Mouse (Mus musculus): ENCODE results near the gene Atxn10. TPM values are rescaled to one million over a fixed set of nuclear protein-coding genes. Genes with fewer than 3 reads are reported as not detected.

Gene Atxn10
- polyA plus RNA-seq, 1 experiment from 2014 or later = 548 TPM

DNA sequence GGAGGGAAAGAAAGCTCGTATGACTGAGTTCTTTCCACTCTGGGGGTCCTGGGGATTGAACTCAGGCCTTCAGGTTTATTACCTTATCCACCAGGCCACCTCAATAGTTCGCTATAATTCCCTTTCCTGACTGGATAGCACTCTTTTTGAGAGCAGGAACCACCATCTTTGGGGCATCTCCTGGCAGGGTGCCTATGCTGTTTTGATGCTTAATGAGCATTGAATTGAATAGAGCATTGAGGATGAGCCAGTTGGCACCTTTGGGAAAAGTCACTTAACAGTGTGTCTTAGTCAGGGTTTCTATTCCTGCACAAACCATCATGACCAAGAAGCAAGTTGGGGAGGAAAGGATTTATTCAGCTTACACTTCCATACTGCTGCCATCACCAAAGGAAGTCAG, 8.6 kb downstream of the Atxn10 start:
- no peak for ATAC-seq
- Histone ChIP-seq H3K4me3 (ENCODE audit: low read depth, low read length) (no peak overlapping the region), H3K9me3 (replicated peaks; ENCODE audit: control insufficient read depth, low read length, poor library complexity, severe bottlenecking) (no peaks in the 10 kb centered on the region), H3K4me1 (ENCODE audit: control insufficient read depth, insufficient read depth, low read length) (no peaks in the 10 kb centered on the region), H3K9ac (ENCODE audit: low read depth, low read length) (no peak overlapping the region), H3K4me2 (ENCODE audit: low read length) (no peak overlapping the region), H3K27ac (ENCODE audit: low read length) (no peak overlapping the region), H3K27me3 (ENCODE audit: control insufficient read depth, insufficient read depth, low read depth, low read length) (no peaks in the 10 kb centered on the region), H3K36me3 (ENCODE audit: control insufficient read depth, insufficient read depth, low read length) (no peaks in the 10 kb centered on the region)
- 76% methylated on average over 2 of the region's 2 CpGs for WGBS

DNA sequence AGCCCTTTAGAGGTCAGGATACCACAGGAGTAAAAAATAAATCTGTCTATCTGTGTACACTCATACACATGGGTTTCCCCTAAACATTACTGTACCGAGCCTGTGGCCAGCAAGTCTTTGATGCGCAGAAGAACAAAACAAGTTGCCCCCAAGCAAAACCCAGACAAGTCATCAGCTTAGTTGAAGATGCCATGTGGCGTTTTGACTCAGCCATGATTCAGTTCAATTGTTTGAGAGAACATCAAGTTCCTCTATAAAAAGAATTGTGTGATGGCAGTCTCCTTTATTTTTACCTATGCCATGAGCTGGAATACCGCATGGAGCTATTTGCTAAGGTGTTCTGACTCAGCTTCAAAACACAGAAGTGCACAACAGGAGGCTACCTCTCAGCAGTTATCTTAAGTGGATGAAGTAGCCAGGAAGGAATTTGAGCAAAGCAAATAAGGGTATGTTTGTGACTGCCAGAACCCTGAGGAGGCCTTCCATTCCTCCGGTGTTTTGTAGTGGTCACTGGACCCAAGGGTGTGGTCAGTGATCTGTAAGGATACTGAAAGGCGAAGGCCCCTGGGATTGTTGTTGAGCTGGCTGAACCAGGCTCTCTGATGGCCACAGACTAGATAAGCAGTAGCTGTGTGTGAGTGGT, 11.1 kb downstream of the Atxn10 start:
- Histone ChIP-seq H3K36me3 (ENCODE audit: control insufficient read depth, insufficient read depth, low read length) (no peaks in the 10 kb centered on the region), H3K4me2 (ENCODE audit: low read length) (no peak overlapping the region), H3K27ac (ENCODE audit: low read length) (no peak overlapping the region), H3K4me1 (ENCODE audit: control insufficient read depth, insufficient read depth, low read length) (no peaks in the 10 kb centered on the region), H3K9ac (ENCODE audit: low read depth, low read length) (no peak overlapping the region), H3K9me3 (replicated peaks; ENCODE audit: control insufficient read depth, low read length, poor library complexity, severe bottlenecking) (no peaks in the 10 kb centered on the region), H3K27me3 (ENCODE audit: control insufficient read depth, insufficient read depth, low read depth, low read length) (no peaks in the 10 kb centered on the region), H3K4me3 (ENCODE audit: low read depth, low read length) (no peak overlapping the region)
- no peak for ATAC-seq
- WGBS = 86% methylated on average over 6 of the region's 6 CpGs

GRCm38 (mm10) chr15:85350144-85350543, 14.1 kb downstream of the Atxn10 start:
- Histone ChIP-seq H3K4me1 (ENCODE audit: control insufficient read depth, insufficient read depth, low read length) (no peaks in the 10 kb centered on the region), H3K9ac (ENCODE audit: low read depth, low read length) (no peak overlapping the region), H3K4me2 (ENCODE audit: low read length) (no peak overlapping the region), H3K36me3 (ENCODE audit: control insufficient read depth, insufficient read depth, low read length) (no peaks in the 10 kb centered on the region), H3K4me3 (ENCODE audit: low read depth, low read length) (no peak overlapping the region), H3K27ac (ENCODE audit: low read length) (no peak overlapping the region), H3K9me3 (replicated peaks; ENCODE audit: control insufficient read depth, low read length, poor library complexity, severe bottlenecking) (no peaks in the 10 kb centered on the region), H3K27me3 (ENCODE audit: control insufficient read depth, insufficient read depth, low read depth, low read length) (no peaks in the 10 kb centered on the region)
- no peak for ATAC-seq
- 78% methylated on average over 2 of the region's 2 CpGs for WGBS

DNA sequence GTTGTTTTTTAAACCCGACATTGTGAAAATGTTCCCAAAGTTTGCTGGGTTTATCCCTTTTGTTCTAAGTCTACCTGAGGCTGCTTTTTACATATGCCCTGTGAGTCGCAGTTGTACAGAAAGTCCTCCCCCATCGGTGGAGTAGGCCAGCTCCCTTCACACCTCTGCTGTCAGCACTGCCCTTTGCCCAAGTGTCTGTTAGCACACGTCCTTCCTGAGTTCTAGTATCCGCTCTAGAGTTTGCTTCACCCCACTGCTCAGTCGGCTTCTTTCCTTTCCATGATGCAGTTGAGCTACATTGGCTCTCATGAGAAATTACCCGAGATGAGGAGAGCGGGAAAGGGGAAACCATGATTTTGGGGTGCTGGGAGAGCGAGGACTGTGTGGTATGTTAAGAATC, 18.0 kb downstream of the Atxn10 start:
- H3K4me1 ChIP-seq (ENCODE audit: control insufficient read depth, insufficient read depth, low read length) = peaks cover 8% of the 10 kb centered on the region; the same call in 1 of the 2 replicates
- WGBS = 93% methylated on average over 9 of the region's 9 CpGs

DNA sequence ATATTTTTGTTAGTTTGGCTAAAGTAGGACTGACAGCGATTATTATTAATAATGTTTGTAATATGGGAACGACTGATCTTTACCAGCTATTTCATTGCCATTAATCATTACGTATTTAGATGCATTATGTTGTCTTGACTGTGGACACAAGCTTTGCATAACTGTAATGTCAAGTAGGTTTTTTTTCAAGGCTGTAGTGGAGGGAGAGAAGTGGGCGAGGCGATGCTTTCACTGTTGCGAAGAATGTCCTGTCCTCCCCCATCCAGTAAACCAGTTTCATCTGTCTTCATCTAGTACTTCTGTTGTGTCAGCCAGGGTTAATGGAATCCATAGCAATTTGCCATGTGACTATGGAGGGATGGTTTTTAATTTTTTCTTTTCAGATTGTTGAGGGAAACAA, 20.1 kb downstream of the Atxn10 start:
- Histone ChIP-seq H3K9me3 (replicated peaks; ENCODE audit: control insufficient read depth, low read length, poor library complexity, severe bottlenecking) (no peaks in the 10 kb centered on the region), H3K4me2 (ENCODE audit: low read length) (no peak overlapping the region), H3K9ac (ENCODE audit: low read depth, low read length) (no peak overlapping the region), H3K4me3 (ENCODE audit: low read depth, low read length) (no peak overlapping the region), H3K27me3 (ENCODE audit: control insufficient read depth, insufficient read depth, low read depth, low read length) (no peaks in the 10 kb centered on the region), H3K36me3 (ENCODE audit: control insufficient read depth, insufficient read depth, low read length) (peaks cover 5% of the 10 kb centered on the region), H3K27ac (ENCODE audit: low read length) (no peak overlapping the region), H3K4me1 (ENCODE audit: control insufficient read depth, insufficient read depth, low read length) (peaks cover 8% of the 10 kb centered on the region; the same call in 1 of the 2 replicates)
- WGBS = 79% methylated on average over 6 of the region's 6 CpGs
- ATAC-seq = no peak

More for the DNA sequence above, 18.0 kb downstream of the Atxn10 start:
- no peak overlapping the region for H3K9ac ChIP-seq (ENCODE audit: low read depth, low read length)
- ATAC-seq = no peak
- H3K9me3 ChIP-seq (replicated peaks; ENCODE audit: control insufficient read depth, low read length, poor library complexity, severe bottlenecking) = no peaks in the 10 kb centered on the region
- no peak overlapping the region for H3K4me3 ChIP-seq (ENCODE audit: low read depth, low read length)
- no peaks in the 10 kb centered on the region for H3K36me3 ChIP-seq (ENCODE audit: control insufficient read depth, insufficient read depth, low read length)
- no peaks in the 10 kb centered on the region for H3K27me3 ChIP-seq (ENCODE audit: control insufficient read depth, insufficient read depth, low read depth, low read length)
- H3K4me2 ChIP-seq (ENCODE audit: low read length) = no peak overlapping the region
- H3K27ac ChIP-seq (ENCODE audit: low read length) = no peak overlapping the region

GRCm38 (mm10) chr15:85357465-85358225, 21.6 kb downstream of the Atxn10 start:
- Histone ChIP-seq H3K9me3 (replicated peaks; ENCODE audit: control insufficient read depth, low read length, poor library complexity, severe bottlenecking) (no peaks in the 10 kb centered on the region), H3K9ac (ENCODE audit: low read depth, low read length) (no peak overlapping the region), H3K27me3 (ENCODE audit: control insufficient read depth, insufficient read depth, low read depth, low read length) (no peaks in the 10 kb centered on the region), H3K4me1 (ENCODE audit: control insufficient read depth, insufficient read depth, low read length) (peaks cover 8% of the 10 kb centered on the region; the same call in 1 of the 2 replicates), H3K27ac (ENCODE audit: low read length) (no peak overlapping the region), H3K4me2 (ENCODE audit: low read length) (no peak overlapping the region), H3K4me3 (ENCODE audit: low read depth, low read length) (no peak overlapping the region), H3K36me3 (ENCODE audit: control insufficient read depth, insufficient read depth, low read length) (peaks cover 11% of the 10 kb centered on the region)
- 97% methylated on average over 4 of the region's 4 CpGs for WGBS
- ATAC-seq = no peak

GRCm38 (mm10) chr15:85359483-85359882, 23.4 kb downstream of the Atxn10 start:
- Histone ChIP-seq H3K9ac (ENCODE audit: low read depth, low read length) (no peak overlapping the region), H3K27ac (ENCODE audit: low read length) (no peak overlapping the region), H3K4me3 (ENCODE audit: low read depth, low read length) (no peak overlapping the region), H3K4me2 (ENCODE audit: low read length) (no peak overlapping the region), H3K9me3 (replicated peaks; ENCODE audit: control insufficient read depth, low read length, poor library complexity, severe bottlenecking) (no peaks in the 10 kb centered on the region), H3K27me3 (ENCODE audit: control insufficient read depth, insufficient read depth, low read depth, low read length) (no peaks in the 10 kb centered on the region), H3K4me1 (ENCODE audit: control insufficient read depth, insufficient read depth, low read length) (peaks cover 8% of the 10 kb centered on the region; the same call in 1 of the 2 replicates), H3K36me3 (ENCODE audit: control insufficient read depth, insufficient read depth, low read length) (peaks cover 11% of the 10 kb centered on the region)
- 81% methylated on average over 2 of the region's 2 CpGs for WGBS
- no peak for ATAC-seq

- no peak overlapping the region for H3K9ac ChIP-seq (ENCODE audit: low read depth, low read length)
- WGBS = 89% methylated on average over 4 of the region's 4 CpGs
- no peak overlapping the region for H3K4me2 ChIP-seq (ENCODE audit: low read length)
- peaks cover 8% of the 10 kb centered on the region; the same call in 1 of the 2 replicates for H3K4me1 ChIP-seq (ENCODE audit: control insufficient read depth, insufficient read depth, low read length)
- no peak for ATAC-seq
- peaks cover 11% of the 10 kb centered on the region for H3K36me3 ChIP-seq (ENCODE audit: control insufficient read depth, insufficient read depth, low read length)
- no peaks in the 10 kb centered on the region for H3K27me3 ChIP-seq (ENCODE audit: control insufficient read depth, insufficient read depth, low read depth, low read length)
- H3K4me3 ChIP-seq (ENCODE audit: low read depth, low read length) = no peak overlapping the region
- H3K27ac ChIP-seq (ENCODE audit: low read length) = no peak overlapping the region
- no peaks in the 10 kb centered on the region for H3K9me3 ChIP-seq (replicated peaks; ENCODE audit: control insufficient read depth, low read length, poor library complexity, severe bottlenecking)
Observed at GRCm38 (mm10) chr15:85359901-85360300, 23.9 kb downstream of the Atxn10 start.

GRCm38 (mm10) chr15:85364366-85364765, 28.3 kb downstream of the Atxn10 start:
- Histone ChIP-seq H3K4me2 (ENCODE audit: low read length) (no peak overlapping the region), H3K27me3 (ENCODE audit: control insufficient read depth, insufficient read depth, low read depth, low read length) (no peaks in the 10 kb centered on the region), H3K9me3 (replicated peaks; ENCODE audit: control insufficient read depth, low read length, poor library complexity, severe bottlenecking) (no peaks in the 10 kb centered on the region), H3K27ac (ENCODE audit: low read length) (no peak overlapping the region), H3K9ac (ENCODE audit: low read depth, low read length) (no peak overlapping the region), H3K4me1 (ENCODE audit: control insufficient read depth, insufficient read depth, low read length) (no peaks in the 10 kb centered on the region), H3K4me3 (ENCODE audit: low read depth, low read length) (no peak overlapping the region), H3K36me3 (ENCODE audit: control insufficient read depth, insufficient read depth, low read length) (peaks cover 11% of the 10 kb centered on the region)
- no peak for ATAC-seq
- WGBS = 88% methylated on average over 3 of the region's 3 CpGs

Measured in midbrain, embryonic 16.5 days (tissue).